Mouse (Mus musculus): ENCODE results near the gene E2f1. TPM values are rescaled to one million over a fixed set of nuclear protein-coding genes. Genes with fewer than 3 reads are reported as not detected.

The E2f1 gene
- polyA plus RNA-seq, 1 experiment, result 11.0 TPM

DNA sequence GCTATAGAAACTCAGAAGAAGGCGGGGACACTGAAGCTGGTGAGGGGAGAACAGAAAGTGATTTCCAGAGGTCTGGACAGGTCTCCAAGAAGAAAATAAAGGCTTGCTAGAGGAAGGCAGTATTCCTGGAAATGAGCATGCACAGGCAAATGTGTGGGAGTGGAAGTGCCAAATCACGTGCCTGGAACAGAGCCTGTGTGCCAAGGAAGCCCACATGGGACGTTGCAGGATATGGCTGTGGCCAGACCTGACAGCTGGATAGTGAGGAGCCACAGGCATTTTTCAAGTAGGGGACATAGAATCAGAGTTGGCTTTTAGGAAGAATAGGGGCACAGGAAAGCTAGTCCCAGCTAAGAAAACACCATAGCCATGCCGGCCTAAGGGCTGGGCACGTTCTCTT lies 26.1 kb upstream of the E2f1 start:
- no peak overlapping the region for H3ac ChIP-seq (ENCODE audit: control insufficient read depth, insufficient read length)
- H3K79me2 ChIP-seq (ENCODE audit: control insufficient read depth, insufficient read depth), result no peaks in the 10 kb centered on the region
- H3K27me3 ChIP-seq (ENCODE audit: control insufficient read depth, insufficient read depth, insufficient read length), result no peaks in the 10 kb centered on the region
- H3K36me3 ChIP-seq (ENCODE audit: control insufficient read depth, insufficient read depth), result no peaks in the 10 kb centered on the region
- TF ChIP-seq MYOG (IDR thresholded peaks at IDR 0.05; ENCODE audit: control insufficient read depth in 1 of 3, insufficient read depth in 1 of 3, insufficient read length in 2 of 3, low read depth in 2 of 3) (peak in 1 of 3 experiments; percentile 71), CEBPB (IDR thresholded peaks at IDR 0.05; ENCODE audit: insufficient read depth, poor library complexity, severe bottlenecking) (no peak), MYOD1 (IDR thresholded peaks at IDR 0.05; ENCODE audit: control insufficient read depth in 1 of 3, insufficient read length in 2 of 3, low read depth in 2 of 3) (peak in 2 of 3 experiments; percentile 37 to 47), USF1 (IDR thresholded peaks at IDR 0.05; ENCODE audit: low read depth) (peak; percentile 58), TCF12 (IDR thresholded peaks at IDR 0.05; ENCODE audit: insufficient read depth, poor library complexity, severe bottlenecking) (no peak), TCF3 (IDR thresholded peaks at IDR 0.05; ENCODE audit: insufficient read length, low read depth) (no peak)
- no peak overlapping the region for H3K4me3 ChIP-seq
- no peak overlapping the region for H3K4me2 ChIP-seq (ENCODE audit: low read depth)

DNA sequence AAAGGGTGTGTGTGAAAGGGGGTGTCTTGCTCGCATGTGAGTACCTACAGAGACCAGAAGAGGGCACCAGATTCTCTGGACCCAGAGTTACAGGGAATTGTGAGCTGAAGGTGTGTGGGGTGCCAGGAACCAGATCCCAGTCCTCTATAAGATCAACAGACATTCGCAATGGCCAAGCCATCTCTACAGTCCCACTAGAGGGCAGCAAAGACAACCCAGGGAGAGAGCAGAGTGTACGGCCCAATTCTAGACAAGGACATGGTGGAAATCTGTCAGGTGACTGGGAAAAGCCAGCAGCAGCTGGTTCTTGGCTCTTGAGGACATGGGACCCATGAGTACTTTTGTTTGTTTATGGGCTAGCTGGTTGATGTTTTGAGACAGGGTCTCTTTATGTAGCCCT lies 23.3 kb upstream of the E2f1 start:
- Histone ChIP-seq H3K79me2 (ENCODE audit: control insufficient read depth, insufficient read depth) (no peaks in the 10 kb centered on the region), H3K36me3 (ENCODE audit: control insufficient read depth, insufficient read depth) (no peaks in the 10 kb centered on the region), H3ac (ENCODE audit: control insufficient read depth, insufficient read length) (no peak overlapping the region), H3K27me3 (ENCODE audit: control insufficient read depth, insufficient read depth, insufficient read length) (peaks cover under 1% of the 10 kb centered on the region), H3K4me3 (no peak overlapping the region), H3K4me2 (ENCODE audit: low read depth) (no peak overlapping the region)
- no peak for TF ChIP-seq TCF3 (IDR thresholded peaks at IDR 0.05; ENCODE audit: insufficient read length, low read depth)

DNA sequence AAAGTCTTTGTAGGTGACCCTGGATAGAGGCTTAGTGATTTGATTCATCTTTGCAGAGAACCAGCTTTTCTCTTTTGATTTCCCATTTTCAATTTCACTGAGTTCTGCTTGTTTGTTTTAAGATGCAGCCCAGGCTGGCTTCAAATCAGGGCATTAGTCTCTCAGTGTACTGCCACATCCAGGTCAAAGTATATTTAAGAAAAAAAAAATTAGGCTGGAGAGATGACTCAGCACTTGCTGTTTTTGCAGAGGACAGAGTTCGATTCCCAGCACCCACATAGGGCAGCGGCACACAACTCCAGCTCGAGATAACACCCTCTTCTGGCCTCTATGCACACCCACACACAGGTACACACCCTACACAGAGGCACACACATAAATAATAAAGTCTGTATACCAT lies 21.5 kb upstream of the E2f1 start:
- Histone ChIP-seq H3K79me2 (ENCODE audit: control insufficient read depth, insufficient read depth) (no peaks in the 10 kb centered on the region), H3K36me3 (ENCODE audit: control insufficient read depth, insufficient read depth) (no peaks in the 10 kb centered on the region), H3K4me2 (ENCODE audit: low read depth) (no peak overlapping the region), H3K27me3 (ENCODE audit: control insufficient read depth, insufficient read depth, insufficient read length) (peaks cover 6% of the 10 kb centered on the region), H3ac (ENCODE audit: control insufficient read depth, insufficient read length) (no peak overlapping the region), H3K4me3 (no peak overlapping the region)
- TF ChIP-seq MYOD1 (IDR thresholded peaks at IDR 0.05; ENCODE audit: control insufficient read depth in 1 of 3, insufficient read length in 2 of 3, low read depth in 2 of 3) (no peak), TCF3 (IDR thresholded peaks at IDR 0.05; ENCODE audit: insufficient read length, low read depth) (no peak), TCF12 (IDR thresholded peaks at IDR 0.05; ENCODE audit: insufficient read depth, poor library complexity, severe bottlenecking) (no peak), MYOG (IDR thresholded peaks at IDR 0.05; ENCODE audit: control insufficient read depth in 1 of 3, insufficient read depth in 1 of 3, insufficient read length in 2 of 3, low read depth in 2 of 3) (no peak), POLR2AphosphoS2 (IDR thresholded peaks at IDR 0.05; ENCODE audit: insufficient read length, low read depth) (no peak), MAX (IDR thresholded peaks at IDR 0.05; ENCODE audit: low read depth) (no peak), E2F4 (IDR thresholded peaks at IDR 0.05; ENCODE audit: insufficient read depth) (no peak), CEBPB (IDR thresholded peaks at IDR 0.05; ENCODE audit: insufficient read depth, poor library complexity, severe bottlenecking) (no peak), POLR2A (IDR thresholded peaks at IDR 0.05; ENCODE audit: insufficient read length, low read depth) (no peak), REST (IDR thresholded peaks at IDR 0.05; ENCODE audit: insufficient read depth, insufficient read length) (no peak), USF1 (IDR thresholded peaks at IDR 0.05; ENCODE audit: low read depth) (no peak), SRF (IDR thresholded peaks at IDR 0.05; ENCODE audit: control insufficient read depth, insufficient read length, low read depth) (no peak)

DNA sequence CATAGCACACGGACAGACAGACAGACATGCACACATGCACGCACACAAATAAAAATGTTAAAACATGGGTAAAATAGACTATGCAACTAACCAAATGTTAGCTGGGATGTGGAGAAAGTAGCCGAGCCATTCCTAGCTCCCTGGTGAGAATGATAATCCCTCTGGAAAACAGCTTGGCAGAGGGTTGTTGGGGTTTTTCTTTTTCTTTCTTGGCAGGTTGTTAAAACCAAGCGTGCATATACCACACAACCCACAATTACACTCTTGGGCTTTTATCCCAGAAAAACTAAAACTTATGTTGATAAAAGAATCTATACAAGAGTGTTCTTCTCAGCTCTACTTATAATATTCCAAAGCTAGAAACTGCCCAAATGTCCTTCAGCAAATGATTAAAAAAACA lies 19.4 kb upstream of the E2f1 start:
- TF ChIP-seq REST (IDR thresholded peaks at IDR 0.05; ENCODE audit: insufficient read depth, insufficient read length) (no peak), POLR2A (IDR thresholded peaks at IDR 0.05; ENCODE audit: insufficient read length, low read depth) (no peak), POLR2AphosphoS2 (IDR thresholded peaks at IDR 0.05; ENCODE audit: insufficient read length, low read depth) (no peak)
- Histone ChIP-seq H3K4me3 (no peak overlapping the region), H3K27me3 (ENCODE audit: control insufficient read depth, insufficient read depth, insufficient read length) (peaks cover 6% of the 10 kb centered on the region), H3ac (ENCODE audit: control insufficient read depth, insufficient read length) (no peak overlapping the region), H3K36me3 (ENCODE audit: control insufficient read depth, insufficient read depth) (no peaks in the 10 kb centered on the region), H3K79me2 (ENCODE audit: control insufficient read depth, insufficient read depth) (no peaks in the 10 kb centered on the region), H3K4me2 (ENCODE audit: low read depth) (no peak overlapping the region)

DNA sequence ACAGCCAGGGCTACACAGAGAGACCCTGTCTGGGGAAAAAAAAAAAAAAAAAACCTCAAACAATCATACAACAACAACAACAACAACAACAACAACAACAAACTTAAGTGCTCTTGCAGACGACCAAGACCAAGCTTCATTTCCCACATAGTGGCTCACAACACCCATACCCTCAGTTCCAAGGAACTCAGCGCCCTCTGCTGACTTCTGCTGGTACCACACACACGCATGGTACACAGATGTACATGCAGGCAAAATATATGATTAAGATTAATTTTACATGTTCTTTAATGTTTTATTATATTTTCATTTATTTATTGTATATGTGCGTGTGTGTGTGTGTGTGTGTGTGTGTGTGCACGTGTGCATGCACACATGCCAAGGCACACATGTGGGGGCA lies 16.7 kb upstream of the E2f1 start:
- Histone ChIP-seq H3K4me3 (no peak overlapping the region), H3ac (ENCODE audit: control insufficient read depth, insufficient read length) (no peak overlapping the region), H3K4me2 (ENCODE audit: low read depth) (no peak overlapping the region), H3K27me3 (ENCODE audit: control insufficient read depth, insufficient read depth, insufficient read length) (peaks cover 6% of the 10 kb centered on the region), H3K79me2 (ENCODE audit: control insufficient read depth, insufficient read depth) (no peaks in the 10 kb centered on the region), H3K36me3 (ENCODE audit: control insufficient read depth, insufficient read depth) (no peaks in the 10 kb centered on the region)
- TF ChIP-seq MAX (IDR thresholded peaks at IDR 0.05; ENCODE audit: low read depth), result no peak
- TF ChIP-seq CEBPB (IDR thresholded peaks at IDR 0.05; ENCODE audit: insufficient read depth, poor library complexity, severe bottlenecking), result no peak
- no peak for TF ChIP-seq USF1 (IDR thresholded peaks at IDR 0.05; ENCODE audit: low read depth)
- TF ChIP-seq REST (IDR thresholded peaks at IDR 0.05; ENCODE audit: insufficient read depth, insufficient read length), result no peak
- no peak for TF ChIP-seq E2F4 (IDR thresholded peaks at IDR 0.05; ENCODE audit: insufficient read depth)
- TF ChIP-seq MYOD1 (IDR thresholded peaks at IDR 0.05; ENCODE audit: control insufficient read depth in 1 of 3, insufficient read length in 2 of 3, low read depth in 2 of 3), result no peak
- TF ChIP-seq POLR2A (IDR thresholded peaks at IDR 0.05; ENCODE audit: insufficient read length, low read depth), result no peak
- TF ChIP-seq POLR2AphosphoS2 (IDR thresholded peaks at IDR 0.05; ENCODE audit: insufficient read length, low read depth), result no peak
- no peak for TF ChIP-seq SRF (IDR thresholded peaks at IDR 0.05; ENCODE audit: control insufficient read depth, insufficient read length, low read depth)
- no peak for TF ChIP-seq TCF3 (IDR thresholded peaks at IDR 0.05; ENCODE audit: insufficient read length, low read depth)
- TF ChIP-seq TCF12 (IDR thresholded peaks at IDR 0.05; ENCODE audit: insufficient read depth, poor library complexity, severe bottlenecking), result no peak

Measured in myocyte (in vitro differentiated cells).